Mouse (Mus musculus) layer of hippocampus, adult 2 months (tissue): ENCODE data around the gene Vamp9. TPM values are rescaled to one million over a fixed set of nuclear protein-coding genes. Genes with fewer than 3 reads are reported as not detected.
A peak's percentile ranks its signal among the peaks of the same experiment; 100 is the strongest.

Experiments used
- DNase-seq, 2 experiments: peaks; one replicate each; pipeline ENCODE4 v3.0.0; 2022; ENCODE audit warnings: low spot score in 2 of 2
- H3K27ac ChIP-seq: fragments of 200-600 bp; 2 replicates; pipeline ENCODE4 v1.8.1; 2022
- H3K4me3 ChIP-seq: fragments of 200-600 bp; 2 replicates; pipeline ENCODE4 v1.8.1; 2022; ENCODE audit warnings: mild to moderate bottlenecking
- CTCF ChIP-seq: fragments of 200-600 bp; conservative IDR thresholded peaks from 2 replicates; pipeline ENCODE4 v1.8.1; 2022; ENCODE audit warnings: antibody characterized with exemption, mild to moderate bottlenecking, moderate library complexity
- total RNA-seq, 2 experiments: library from RNA; stranded (reverse); gene quantifications; 2 replicates each; pipeline ENCODE4 v1.2.3; 2021

The Vamp9 gene
- total RNA-seq, 2 experiments from 2014 or later = 1.4 to 1.6 TPM

- Histone ChIP-seq H3K27ac (no peak overlapping the region), H3K4me3 (no peak overlapping the region)
- peak; percentile 91 for TF ChIP-seq CTCF
- peak; percentile 71 to 84 for DNase-seq
Observed at GRCm38 (mm10) chr5:99891516-99892441, 14.3 kb upstream of the Vamp9 start.

- TF ChIP-seq CTCF = peak; percentile 89
- DNase-seq = peak; percentile 46 to 65
- H3K27ac ChIP-seq = no peak overlapping the region
- H3K4me3 ChIP-seq = no peak overlapping the region
Observed at GRCm38 (mm10) chr5:99900041-99900440, 6.0 kb upstream of the Vamp9 start.

- no peak for DNase-seq
- no peak for TF ChIP-seq CTCF
- H3K27ac ChIP-seq = peak overlapping the region; percentile 89; the same call in 1 of the 2 replicates
- peak overlapping the region; percentile 65 for H3K4me3 ChIP-seq
Observed at GRCm38 (mm10) chr5:99905731-99906130, 323 bp upstream of the Vamp9 start.

- H3K4me3 ChIP-seq = no peak overlapping the region
- no peak overlapping the region for H3K27ac ChIP-seq
- TF ChIP-seq CTCF = no peak
- DNase-seq = no peak
Observed at GRCm38 (mm10) chr5:99915494-99915893, 9.4 kb downstream of the Vamp9 start.

- Histone ChIP-seq H3K27ac (no peak overlapping the region), H3K4me3 (no peak overlapping the region)
- TF ChIP-seq CTCF = no peak
- DNase-seq = no peak
Observed at GRCm38 (mm10) chr5:99922033-99922432, 16.0 kb downstream of the Vamp9 start.

- TF ChIP-seq CTCF = peak; percentile 72
- Histone ChIP-seq H3K4me3 (no peak overlapping the region), H3K27ac (no peak overlapping the region)
- peak in 1 of 2 experiments; percentile 32 for DNase-seq
Observed at GRCm38 (mm10) chr5:99927951-99928350, 21.9 kb downstream of the Vamp9 start.

- Histone ChIP-seq H3K4me3 (no peak overlapping the region), H3K27ac (no peak overlapping the region)
- TF ChIP-seq CTCF = no peak
- DNase-seq = no peak
Observed at GRCm38 (mm10) chr5:99931910-99932309, 25.9 kb downstream of the Vamp9 start.

- no peak overlapping the region for H3K4me3 ChIP-seq
- TF ChIP-seq CTCF = no peak
- DNase-seq = no peak
- no peak overlapping the region for H3K27ac ChIP-seq
Observed at GRCm38 (mm10) chr5:99939440-99939839, 33.4 kb downstream of the Vamp9 start.

GRCm38 (mm10) chr5:99941273-99941672, 35.2 kb downstream of the Vamp9 start:
- no peak for TF ChIP-seq CTCF
- DNase-seq = no peak
- H3K27ac ChIP-seq = no peak overlapping the region

GRCm38 (mm10) chr5:99941776-99942502, 35.9 kb downstream of the Vamp9 start:
- DNase-seq = no peak
- no peak for TF ChIP-seq CTCF
- Histone ChIP-seq H3K27ac (no peak overlapping the region), H3K4me3 (no peak overlapping the region)

More at GRCm38 (mm10) chr5:99941273-99941672, 35.2 kb downstream of the Vamp9 start:
- H3K4me3 ChIP-seq = no peak overlapping the region

GRCm38 (mm10) chr5:99952513-99952912, 46.5 kb downstream of the Vamp9 start:
- DNase-seq = no peak
- no peak for TF ChIP-seq CTCF
- no peak overlapping the region for H3K4me3 ChIP-seq
- no peak overlapping the region for H3K27ac ChIP-seq

- no peak overlapping the region; the same call in 1 of the 2 replicates for H3K27ac ChIP-seq
- no peak for DNase-seq
- no peak for TF ChIP-seq CTCF
- no peak overlapping the region for H3K4me3 ChIP-seq
Observed at GRCm38 (mm10) chr5:99953883-99954282, 47.8 kb downstream of the Vamp9 start.

GRCm38 (mm10) chr5:99958666-99959065, 52.6 kb downstream of the Vamp9 start:
- Histone ChIP-seq H3K4me3 (no peak overlapping the region), H3K27ac (no peak overlapping the region)
- no peak for DNase-seq
- TF ChIP-seq CTCF = no peak
